Mouse (Mus musculus): ENCODE results near the gene Cramp1l.
A peak's percentile ranks its signal among the peaks of the same experiment; 100 is the strongest.
"Not testable (repeated sequence)": the region's sequence is repeated elsewhere in the genome, so short reads cannot be mapped to it uniquely, and the experiment has no call there.

Cramp1l gene

GRCm38 (mm10) chr17:24953291-24953690 is 62.3 kb downstream of the Cramp1l start:
- DNase-seq, result peak; percentile 80 to 91

GRCm38 (mm10) chr17:24950671-24951070 is 64.9 kb downstream of the Cramp1l start:
- DNase-seq, result no peak

GRCm38 (mm10) chr17:24948204-24948603 is 67.4 kb downstream of the Cramp1l start:
- DNase-seq, result no peak

- DNase-seq, result not testable (repeated sequence)
These were observed 72.0 kb downstream of the Cramp1l start for GRCm38 (mm10) chr17:24943589-24943988.

GRCm38 (mm10) chr17:24943036-24943435 is 72.6 kb downstream of the Cramp1l start:
- no peak for DNase-seq

GRCm38 (mm10) chr17:24942453-24942852 is 73.1 kb downstream of the Cramp1l start:
- peak; percentile 33 to 68 for DNase-seq

- no peak for DNase-seq
These were observed 78.3 kb downstream of the Cramp1l start for GRCm38 (mm10) chr17:24937266-24937665.

GRCm38 (mm10) chr17:24936259-24937237 is 79.0 kb downstream of the Cramp1l start, which contains the start of gene Mapk8ip3:
Gene Mapk8ip3, minus strand, starts transcription at chr17:24936977.
- peak; percentile 92 to 95 for DNase-seq

- no peak for DNase-seq
These were observed 79.9 kb downstream of the Cramp1l start for GRCm38 (mm10) chr17:24935666-24936065.

- DNase-seq, result no peak
These were observed 80.7 kb downstream of the Cramp1l start for GRCm38 (mm10) chr17:24934926-24935325.

- no peak for DNase-seq
These were observed 82.4 kb downstream of the Cramp1l start for GRCm38 (mm10) chr17:24933163-24933562.

GRCm38 (mm10) chr17:24932431-24932830 is 83.2 kb downstream of the Cramp1l start:
- peak; percentile 35 to 47 for DNase-seq

GRCm38 (mm10) chr17:24929506-24929905 is 86.1 kb downstream of the Cramp1l start:
- DNase-seq, result no peak

- no peak for DNase-seq
These were observed 92.3 kb downstream of the Cramp1l start for GRCm38 (mm10) chr17:24923246-24923645.

GRCm38 (mm10) chr17:24913984-24914383 is 101.6 kb downstream of the Cramp1l start:
- no peak for DNase-seq
